Mouse (Mus musculus): ENCODE data around the gene Myh6.
A peak's percentile ranks its signal among the peaks of the same experiment; 100 is the strongest.
"Not testable (repeated sequence)": the region's sequence is repeated elsewhere in the genome, so short reads cannot be mapped to it uniquely, and the experiment has no call there.

The Myh6 gene

DNA sequence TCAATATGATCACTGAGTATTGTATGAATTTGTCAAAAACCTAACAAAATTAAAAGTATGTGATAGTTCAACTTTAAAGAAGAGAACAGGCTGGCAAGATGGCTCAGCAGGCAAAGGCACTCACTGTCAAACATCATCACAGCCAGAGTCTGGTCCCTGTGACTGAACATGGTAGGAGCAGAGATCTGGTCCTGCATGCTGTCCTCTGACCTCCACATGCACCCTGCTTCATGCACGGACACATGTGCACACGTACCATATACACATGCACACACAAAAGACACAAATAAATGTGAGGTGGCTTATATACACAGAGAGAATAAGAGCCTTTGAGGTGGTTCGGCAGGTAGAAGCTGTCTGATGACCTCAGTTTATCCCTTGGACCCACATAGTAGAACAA lies 11.2 kb downstream of the Myh6 start:
- DNase-seq = no peak

DNA sequence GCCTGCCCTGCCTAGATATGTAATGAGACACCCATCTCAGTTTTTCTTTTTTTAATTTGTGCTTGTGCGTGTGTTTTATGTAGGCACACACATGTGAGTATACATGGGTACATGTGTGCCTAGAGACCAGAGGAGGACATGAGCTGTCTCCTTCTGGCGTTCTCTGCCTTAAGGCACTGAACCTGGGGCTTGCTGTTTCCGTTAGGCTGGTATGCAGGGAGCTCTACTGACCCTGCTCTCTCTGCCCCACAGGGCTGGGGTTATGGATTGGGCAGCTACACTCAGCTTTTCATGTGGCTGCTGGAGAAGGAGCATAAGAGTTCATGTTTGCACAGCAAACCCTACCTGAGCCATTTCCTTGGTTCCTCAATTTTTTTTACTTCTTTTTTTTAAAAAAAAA lies 12.3 kb downstream of the Myh6 start:
- DNase-seq = no peak

DNA sequence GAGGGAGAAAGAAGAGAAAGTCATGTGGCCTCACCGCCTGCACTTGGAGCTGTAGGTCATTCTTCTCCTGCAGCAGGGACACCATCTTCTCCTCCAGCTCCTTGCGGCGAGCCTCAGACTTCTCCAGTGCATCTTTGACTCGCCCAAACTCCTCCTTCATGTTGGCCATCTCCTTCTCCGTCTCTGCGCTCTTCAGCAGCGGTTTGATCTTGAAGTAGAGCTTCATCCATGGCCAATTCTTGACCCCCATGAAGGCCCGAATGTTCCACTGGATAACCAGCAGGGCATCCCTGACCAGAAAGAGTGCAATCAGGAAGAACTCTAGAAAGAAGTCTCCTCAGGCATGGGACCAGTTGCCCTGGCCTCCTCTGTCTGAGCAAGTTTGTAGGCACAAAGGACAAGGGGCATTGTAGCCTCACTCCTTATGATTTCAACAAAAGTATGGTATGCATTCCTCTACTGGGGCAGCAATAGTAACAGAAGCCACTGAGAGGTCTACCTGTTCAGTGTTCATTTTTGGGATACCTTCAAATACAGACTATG lies 13.0 kb downstream of the Myh6 start:
- no peak for DNase-seq

- DNase-seq = no peak
These were observed 15.1 kb downstream of the Myh6 start for GRCm38 (mm10) chr14:54951587-54951986.

- DNase-seq = no peak
These were observed 16.2 kb downstream of the Myh6 start for GRCm38 (mm10) chr14:54950493-54950892.

- DNase-seq = no peak
These were observed 17.9 kb downstream of the Myh6 start for GRCm38 (mm10) chr14:54948781-54949180.

- DNase-seq = not testable (repeated sequence)
These were observed 19.7 kb downstream of the Myh6 start for GRCm38 (mm10) chr14:54947008-54947407.

GRCm38 (mm10) chr14:54945975-54946704 lies 20.6 kb downstream of the Myh6 start:
- no peak for DNase-seq

DNA sequence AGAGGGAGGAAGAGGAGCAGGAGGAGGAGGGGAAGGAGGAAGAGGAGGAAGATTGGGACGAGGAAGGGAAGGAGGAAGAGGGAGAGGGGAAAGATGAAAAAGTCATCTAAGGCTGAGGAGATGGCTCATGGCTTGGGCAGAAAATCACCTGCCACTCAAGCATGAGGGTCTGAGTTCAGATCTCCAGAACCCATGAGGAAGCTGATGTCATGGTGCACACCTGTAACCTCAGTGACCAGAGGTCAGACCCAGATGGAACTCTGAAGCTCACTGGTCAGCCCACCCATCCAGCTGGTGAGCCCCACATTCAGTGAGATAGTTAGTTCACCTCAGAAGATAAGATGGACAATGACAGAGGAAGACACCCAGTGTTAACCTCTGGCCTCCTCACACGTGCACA lies 21.8 kb downstream of the Myh6 start:
- DNase-seq = no peak

GRCm38 (mm10) chr14:54943971-54944370 lies 22.8 kb downstream of the Myh6 start:
- no peak for DNase-seq

DNA sequence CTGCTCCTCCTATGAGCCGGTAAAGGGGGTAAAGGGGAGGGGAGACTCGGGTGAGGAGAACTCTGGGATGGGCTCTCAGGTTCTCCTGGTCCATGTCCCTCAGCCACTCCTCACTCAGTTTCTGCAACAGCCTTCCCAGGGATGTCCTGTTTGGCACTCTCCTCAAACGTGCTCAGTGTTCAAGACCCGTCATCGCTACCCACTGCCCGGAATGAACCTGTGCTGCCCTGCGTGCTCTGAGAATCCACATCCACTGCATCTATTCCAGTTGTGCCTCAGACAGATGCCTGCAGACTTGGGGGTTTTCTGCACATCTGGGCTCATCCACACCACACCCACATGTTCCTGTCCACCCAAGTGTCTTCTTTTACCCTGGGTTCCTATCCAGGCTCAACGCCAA lies 24.2 kb downstream of the Myh6 start:
- no peak for DNase-seq

- no peak for DNase-seq
These were observed 25.4 kb downstream of the Myh6 start for GRCm38 (mm10) chr14:54941024-54941978.

GRCm38 (mm10) chr14:54940176-54940530 lies 26.6 kb downstream of the Myh6 start:
- DNase-seq = no peak

DNA sequence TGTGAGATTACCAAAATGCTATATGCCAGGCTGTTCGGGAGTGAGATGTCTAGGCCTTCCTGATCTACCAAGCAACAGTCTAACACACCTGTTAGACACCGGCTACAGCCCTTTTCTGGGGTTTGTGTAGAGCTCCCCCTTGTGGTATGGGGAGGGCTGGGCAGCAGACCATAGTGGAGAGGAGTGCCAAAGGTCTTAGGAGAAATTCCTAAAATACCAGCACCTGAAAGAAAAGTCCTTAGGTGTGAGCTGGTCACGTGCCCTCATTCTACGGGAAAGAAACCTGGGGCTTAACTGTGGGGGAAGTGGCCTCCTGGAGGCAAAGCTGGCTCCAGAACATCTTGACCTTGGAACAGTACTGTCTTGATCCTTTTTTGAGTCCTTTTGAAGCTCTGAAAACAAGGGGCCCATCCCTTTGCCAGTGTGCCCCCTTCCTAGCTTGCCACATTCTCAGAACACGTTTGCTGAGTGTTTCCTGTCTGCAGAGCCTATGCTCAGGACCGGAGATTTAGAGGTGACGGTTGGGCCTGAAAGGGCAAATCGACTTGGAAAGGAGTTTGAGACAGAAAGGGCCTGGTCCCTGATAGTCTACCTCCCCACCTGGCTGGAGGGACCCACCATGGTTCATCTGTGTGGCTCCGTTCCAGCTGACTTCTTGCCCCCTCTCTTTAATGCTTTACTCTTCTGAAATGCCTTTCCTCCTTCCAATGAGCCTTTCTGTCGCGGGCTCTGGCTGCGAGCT lies 27.1 kb downstream of the Myh6 start:
- DNase-seq = peak; percentile 84

- no peak for DNase-seq
These were observed 28.1 kb downstream of the Myh6 start for GRCm38 (mm10) chr14:54938431-54939219.

DNA sequence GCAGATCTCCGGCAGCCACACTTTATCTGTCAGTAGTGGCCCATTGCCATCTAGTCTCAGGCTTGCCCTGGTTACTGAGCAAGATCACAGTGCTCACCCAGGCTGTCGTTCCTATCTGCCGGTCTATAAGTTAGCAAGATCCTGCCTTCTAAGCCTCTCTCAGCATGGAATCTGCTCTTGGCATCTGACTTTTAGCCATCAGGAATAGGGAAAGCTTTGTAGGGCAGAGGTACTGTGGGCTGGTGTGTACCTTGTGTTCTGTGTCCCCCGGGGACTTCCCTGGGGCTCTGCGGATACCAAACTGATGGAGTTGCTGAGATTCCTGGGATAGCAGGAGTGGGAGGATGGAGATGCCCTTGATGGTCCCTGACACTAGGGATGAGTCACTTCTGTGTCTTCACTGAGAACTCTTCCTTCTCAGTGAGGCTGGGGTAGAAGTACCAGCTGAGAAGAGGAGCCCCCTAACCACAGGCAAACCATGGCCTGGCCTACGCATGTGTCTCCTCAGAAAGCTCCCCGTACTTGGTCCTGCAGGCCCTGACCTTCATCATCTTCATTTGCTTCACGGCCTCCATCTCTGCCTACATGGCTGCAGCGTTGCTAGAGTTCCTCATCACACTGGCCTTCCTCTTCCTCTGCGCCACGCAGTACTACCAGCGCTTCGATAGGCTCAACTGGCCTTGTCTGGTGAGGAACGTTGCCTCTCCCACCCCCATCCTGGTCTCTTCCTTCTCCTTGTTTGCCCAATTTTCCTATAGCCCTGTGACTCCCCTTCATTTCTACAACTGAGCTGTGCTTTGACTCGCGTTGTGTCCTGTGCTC lies 29.2 kb downstream of the Myh6 start:
- no peak for DNase-seq

DNA sequence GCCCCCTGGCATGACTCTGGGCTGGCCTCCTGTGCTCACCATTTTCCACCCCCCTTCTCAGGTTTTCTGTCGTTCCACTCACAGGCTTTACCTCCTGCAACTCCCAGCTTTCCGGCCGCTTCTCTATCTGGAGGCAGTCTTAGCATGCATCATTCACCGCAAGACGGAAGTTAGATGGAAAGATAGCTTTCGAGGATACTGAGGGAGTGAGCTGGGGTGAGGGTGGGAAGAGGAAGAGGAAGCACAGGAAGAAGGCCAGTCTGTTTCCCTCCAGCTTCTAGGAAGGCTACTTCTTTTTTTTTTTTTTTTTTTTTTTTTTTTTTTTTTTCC lies 29.9 kb downstream of the Myh6 start:
- DNase-seq = no peak

DNA sequence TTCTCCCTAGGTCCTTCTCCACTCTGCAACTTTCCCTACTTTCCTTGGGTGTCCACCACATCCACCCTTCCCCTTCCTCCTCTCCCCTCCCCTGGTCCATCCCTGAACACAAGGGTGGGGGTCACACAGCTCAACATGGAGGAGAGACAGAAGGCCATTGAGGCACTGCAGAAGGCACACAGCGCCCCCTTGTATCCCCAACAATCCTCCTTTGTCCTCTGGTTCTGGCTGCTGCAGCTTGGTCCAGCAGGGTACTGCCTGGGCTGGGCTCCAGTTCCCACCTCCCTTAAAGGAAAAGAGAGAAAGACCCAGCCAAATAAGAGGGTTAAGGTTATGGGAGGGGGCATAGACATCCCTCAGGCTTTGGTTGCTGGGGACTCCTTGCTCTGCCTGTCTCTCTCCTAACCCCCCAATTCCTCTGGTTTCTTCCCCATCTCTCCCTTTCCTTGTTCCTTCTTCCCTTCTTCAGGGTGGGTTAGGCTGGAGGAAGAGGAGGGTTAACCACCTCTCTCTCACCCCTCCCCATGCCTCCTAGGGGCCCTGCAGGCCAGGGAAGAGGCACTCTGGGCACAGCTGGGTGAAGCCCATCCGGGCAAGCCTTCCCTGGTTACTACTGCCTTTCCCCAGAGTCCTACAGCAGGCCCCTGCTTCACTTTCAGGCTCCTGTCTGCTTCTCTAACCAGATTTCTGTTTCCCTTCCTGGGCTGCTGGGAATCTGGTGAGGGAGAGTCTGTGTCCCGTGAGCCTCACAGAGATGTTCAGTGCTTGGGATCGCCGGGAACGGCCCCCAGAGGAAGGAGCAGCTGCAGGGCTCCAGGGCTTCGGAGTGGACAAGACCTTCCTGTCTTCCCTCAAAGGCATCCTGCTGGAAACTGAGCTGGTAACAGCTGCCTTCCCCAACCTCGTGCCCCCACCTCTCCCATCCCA lies 30.6 kb downstream of the Myh6 start, which contains the start of gene Cmtm5:
Gene Cmtm5 (plus strand): TSS at position 358 of the 927 bp plus-strand sequence.
- no peak for DNase-seq

GRCm38 (mm10) chr14:54932645-54933150 lies 34.0 kb downstream of the Myh6 start, which contains the start of gene Il25:
Il25 (plus strand) TSS chr14:54932695.
- DNase-seq = no peak

- peak; percentile 31 for DNase-seq
These were observed 36.3 kb downstream of the Myh6 start for GRCm38 (mm10) chr14:54930431-54930830.

Measured in lung, postnatal 10 days (tissue).